Mouse (Mus musculus) thymus, adult 2 months (tissue): ENCODE measurements at regions not wholly inside any gene's neighbourhood (a gene's known extent, or its start where the extent isn't known, plus 50 kb on each side); places are given as distances from the start of the nearest gene placed in this dataset.

ENCODE experiments used
- DNase-seq: peaks from one replicate; pipeline ENCODE4 v3.0.0; 2021
- H3K27ac ChIP-seq: fragments of 200-500 bp; 2 replicates; pipeline ENCODE4 v1.5.1; 2012; ENCODE audit warnings: low read length, control low read depth; ENCODE audit not compliant: control insufficient read depth, insufficient read depth
- H3K27me3 ChIP-seq: fragments of 200-500 bp; 2 replicates; pipeline ENCODE4 v1.6.1; 2012; ENCODE audit warnings: mild to moderate bottlenecking, low read length, moderate library complexity, mixed read lengths; ENCODE audit not compliant: control insufficient read depth, insufficient read depth
- H3K36me3 ChIP-seq: fragments of 200-500 bp; 2 replicates; pipeline ENCODE4 v1.6.1; 2012; ENCODE audit warnings: mild to moderate bottlenecking, low read length, moderate library complexity; ENCODE audit not compliant: control insufficient read depth, insufficient read depth
- H3K4me1 ChIP-seq: fragments of 200-500 bp; replicated peaks from 2 replicates; pipeline ENCODE4 v1.6.1; 2012; ENCODE audit warnings: low read length; ENCODE audit not compliant: control insufficient read depth, insufficient read depth
- H3K4me3 ChIP-seq: fragments of 200-500 bp; 2 replicates; pipeline ENCODE4 v1.5.1; 2012; ENCODE audit warnings: mild to moderate bottlenecking, low read length, control low read depth, moderate library complexity; ENCODE audit not compliant: control insufficient read depth, insufficient read depth
- CTCF ChIP-seq: fragments of 200-500 bp; IDR thresholded peaks from 2 replicates; pipeline ENCODE4 v1.5.1; 2012; ENCODE audit warnings: mild to moderate bottlenecking, control low read depth, low read length, moderate library complexity, borderline replicate concordance; ENCODE audit not compliant: control insufficient read depth, poor library complexity, insufficient read depth; ENCODE audit errors: extremely low read depth
- POLR2A ChIP-seq: fragments of 200-500 bp; IDR thresholded peaks from 2 replicates; pipeline ENCODE4 v1.6.1; 2012; ENCODE audit warnings: mild to moderate bottlenecking, low read length, control low read depth, moderate library complexity; ENCODE audit not compliant: control insufficient read depth, poor library complexity, insufficient read depth; ENCODE audit errors: extremely low read depth
- WGBS: fragments of 180-500 bp; shearing (Covaris S2); methylation state at CpG from one replicate; pipeline ENCODE4 v1.1.7; 2018; 5-methylcytosine and 5-hydroxymethylcytosine counted together

GRCm38 (mm10) chr10:67766099-67766498, 146.4 kb downstream of the Zfp365 start:
- DNase-seq, result peak; percentile 59

GRCm38 (mm10) chr10:67760424-67760823, 152.0 kb downstream of the Zfp365 start:
- DNase-seq, result no peak
- Histone ChIP-seq H3K27ac (no peak overlapping the region), H3K27me3 (no peaks in the 10 kb centered on the region), H3K4me3 (no peak overlapping the region), H3K36me3 (no peaks in the 10 kb centered on the region), H3K4me1 (no peaks in the 10 kb centered on the region; the same call in none of the 2 replicates)
- WGBS, result 34% methylated on average over 3 of the region's 3 CpGs
- no peak for TF ChIP-seq POLR2A
- TF ChIP-seq CTCF, result no peak

More at GRCm38 (mm10) chr10:67766099-67766498, 146.4 kb downstream of the Zfp365 start:
- Histone ChIP-seq H3K4me1 (no peaks in the 10 kb centered on the region; the same call in 1 of the 2 replicates), H3K27me3 (no peaks in the 10 kb centered on the region), H3K36me3 (no peaks in the 10 kb centered on the region), H3K27ac (no peak overlapping the region), H3K4me3 (no peak overlapping the region)
- no peak for TF ChIP-seq POLR2A
- TF ChIP-seq CTCF, result peak; percentile 79; the same call in 1 of the 2 replicates
- 41% methylated on average over 13 of the region's 13 CpGs for WGBS

- WGBS, result 95% methylated on average over 4 of the region's 4 CpGs
- no peak overlapping the region for H3K4me3 ChIP-seq
- H3K36me3 ChIP-seq, result no peaks in the 10 kb centered on the region
- H3K27ac ChIP-seq, result no peak overlapping the region
- no peaks in the 10 kb centered on the region for H3K27me3 ChIP-seq
- TF ChIP-seq CTCF (no peak), POLR2A (no peak)
- DNase-seq, result no peak
- H3K4me1 ChIP-seq, result no peaks in the 10 kb centered on the region
Observed at GRCm38 (mm10) chr10:67748121-67748520, 164.3 kb downstream of the Zfp365 start.

- 0 out of 2 replicates have a peak, but pooled peaks cover 2% of the 10 kb centered on the region for H3K4me1 ChIP-seq
- no peak for DNase-seq
- H3K4me3 ChIP-seq, result no peak overlapping the region
- no peaks in the 10 kb centered on the region for H3K36me3 ChIP-seq
- 91% methylated on average over 3 of the region's 3 CpGs for WGBS
- H3K27ac ChIP-seq, result no peak overlapping the region
- H3K27me3 ChIP-seq, result no peaks in the 10 kb centered on the region
- TF ChIP-seq CTCF, result no peak
Observed at GRCm38 (mm10) chr10:67747461-67747860, 165.0 kb downstream of the Zfp365 start.

GRCm38 (mm10) chr10:67746140-67746539, 166.3 kb downstream of the Zfp365 start:
- no peak overlapping the region for H3K27ac ChIP-seq
- H3K36me3 ChIP-seq, result no peaks in the 10 kb centered on the region
- 0 out of 2 replicates have a peak, but pooled peaks cover 4% of the 10 kb centered on the region for H3K4me1 ChIP-seq
- H3K4me3 ChIP-seq, result no peak overlapping the region
- TF ChIP-seq CTCF (no peak), POLR2A (no peak)
- DNase-seq, result no peak
- 95% methylated on average over 3 of the region's 3 CpGs for WGBS
- no peaks in the 10 kb centered on the region for H3K27me3 ChIP-seq

GRCm38 (mm10) chr10:67743561-67743960, 168.9 kb downstream of the Zfp365 start:
- no peaks in the 10 kb centered on the region for H3K27me3 ChIP-seq
- no peak overlapping the region for H3K27ac ChIP-seq
- WGBS, result 96% methylated on average over 9 of the region's 9 CpGs
- H3K4me1 ChIP-seq, result 0 out of 2 replicates have a peak, but pooled peaks cover 4% of the 10 kb centered on the region
- no peak for TF ChIP-seq POLR2A
- TF ChIP-seq CTCF, result no peak
- H3K4me3 ChIP-seq, result no peak overlapping the region
- H3K36me3 ChIP-seq, result no peaks in the 10 kb centered on the region
- DNase-seq, result no peak

GRCm38 (mm10) chr10:67742824-67743223, 169.6 kb downstream of the Zfp365 start:
- Histone ChIP-seq H3K27ac (no peak overlapping the region), H3K36me3 (no peaks in the 10 kb centered on the region), H3K4me3 (no peak overlapping the region), H3K27me3 (no peaks in the 10 kb centered on the region), H3K4me1 (0 out of 2 replicates have a peak, but pooled peaks cover 4% of the 10 kb centered on the region)
- DNase-seq, result no peak
- no peak for TF ChIP-seq CTCF
- no peak for TF ChIP-seq POLR2A
- WGBS, result 41% methylated on average over 8 of the region's 8 CpGs
